In the genomic region with DNA sequence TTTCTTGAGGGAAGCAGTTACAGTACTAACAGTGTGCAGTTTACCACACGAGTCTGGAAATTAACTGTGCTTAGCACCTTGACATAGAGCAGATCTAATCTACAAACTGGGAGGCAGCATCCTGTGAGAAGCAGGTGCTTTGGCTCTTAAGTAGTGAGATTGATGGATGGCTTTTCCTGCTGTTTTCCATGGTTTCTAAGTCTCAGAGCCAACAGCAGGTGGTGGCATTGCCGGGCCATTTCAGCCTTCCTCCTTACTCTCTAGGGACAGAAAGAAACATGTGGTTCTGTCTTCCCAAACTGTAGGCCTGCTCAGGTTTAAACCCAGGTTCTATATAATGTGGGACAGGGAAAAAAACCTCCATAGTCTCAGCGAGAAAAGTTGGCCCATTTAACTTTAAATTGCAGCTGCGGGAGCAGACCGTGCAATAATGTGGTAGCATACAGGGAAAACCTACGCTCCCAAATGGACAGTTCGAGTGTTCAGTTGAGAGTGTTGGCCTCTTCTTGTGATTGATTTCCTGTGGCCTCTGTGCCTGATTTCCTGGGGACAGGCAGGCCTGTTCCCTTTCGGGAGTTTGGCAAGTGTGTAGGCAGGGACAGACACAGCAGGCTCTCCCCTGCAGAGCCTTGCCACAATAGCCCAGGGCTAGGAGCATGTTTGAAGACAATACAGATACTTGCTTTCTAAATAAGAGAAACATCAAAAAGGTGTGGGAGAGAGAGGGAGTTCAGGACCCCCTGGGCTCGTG, we compare ENCODE assay signal across 14 mouse cellular contexts. TPM values are rescaled to one million over a fixed set of nuclear protein-coding genes. Genes with fewer than 3 reads are reported as not detected.
DNase-seq lines count a peak whose midpoint lies in the region; ATAC-seq and TF ChIP-seq lines count a peak whose summit lies in the region.
"Had no signal": no experiment of that assay in that cellular context is flagged by ENCODE, and none has a peak within 500 bp of the region (broad histone marks: within the 10 kb centered on the region; RNA-seq: fewer than 3 reads in every experiment).

No protein-coding gene starts in this region.

- H3K36me3 ChIP-seq in heart, embryonic 14.5 days (ENCODE audit: control insufficient read depth, insufficient read depth, low read length): no peaks in the 10 kb centered on the region
- H3K36me3 ChIP-seq in lung, postnatal 0 days (ENCODE audit: insufficient read depth, low read length): no peaks in the 10 kb centered on the region
- H3K36me3 ChIP-seq in limb, embryonic 15.5 days: no peaks in the 10 kb centered on the region
- H3K36me3 ChIP-seq: embryonic facial prominence, embryonic 15.5 days; heart, embryonic 12.5 days had no signal

- ATAC-seq in heart, embryonic 14.5 days (ENCODE audit: insufficient number of reproducible peaks, insufficient read depth, low FRiP score, low read depth): no peak
- no peak for ATAC-seq in lung, postnatal 0 days
- ATAC-seq in limb, embryonic 15.5 days (ENCODE audit: insufficient number of reproducible peaks, low FRiP score, low TSS enrichment, low read depth): no peak

- WGBS in heart, embryonic 14.5 days: 56% methylated on average over 9 of the region's 9 CpGs
- WGBS in lung, postnatal 0 days: 47% methylated on average over 9 of the region's 9 CpGs
- 31% methylated on average over 9 of the region's 9 CpGs for WGBS in limb, embryonic 15.5 days

- no peak for DNase-seq in heart, adult 11 months
- DNase-seq in lung, postnatal 0 days (ENCODE audit: low spot score): no peak
- no peak for DNase-seq in lung, postnatal 4 days
- peak; percentile 44 for DNase-seq in embryo, embryonic 11 days
- DNase-seq in B cell, adult 2 months: no peak
- DNase-seq in kidney, adult 18-20 months: no peak
- DNase-seq: adrenal gland, postnatal 25 days; cerebellum, adult 11-12 months; liver; spleen, adult 18-20 months had no signal

- 0 out of 2 replicates have a peak overlapping the region, but pooled peaks have one; percentile 1 for H3K4me2 ChIP-seq in heart, embryonic 14.5 days (ENCODE audit: low read length)
- peak overlapping the region; percentile 96 for H3K4me2 ChIP-seq in lung, postnatal 0 days (replicated peaks; ENCODE audit: low read depth, low read length)
- H3K4me2 ChIP-seq in limb, embryonic 15.5 days: 0 out of 2 replicates have a peak overlapping the region, but pooled peaks have one; percentile 3
- H3K4me2 ChIP-seq: embryonic facial prominence, embryonic 15.5 days; heart, embryonic 12.5 days had no signal

- no peak overlapping the region for H3K9ac ChIP-seq in heart, embryonic 14.5 days (ENCODE audit: low read length)
- no peak overlapping the region for H3K9ac ChIP-seq in lung, postnatal 0 days (replicated peaks; ENCODE audit: low read depth)
- no peak overlapping the region for H3K9ac ChIP-seq in limb, embryonic 15.5 days
- H3K9ac ChIP-seq: embryonic facial prominence, embryonic 15.5 days; heart, embryonic 12.5 days had no signal

- no peak; the same call in 1 of the 2 replicates for TF ChIP-seq CTCF in lung, postnatal 0 days (IDR thresholded peaks at IDR 0.05)

- H3K9me3 ChIP-seq in heart, embryonic 14.5 days (ENCODE audit: control insufficient read depth, low read length): no peaks in the 10 kb centered on the region
- no peaks in the 10 kb centered on the region for H3K9me3 ChIP-seq in lung, postnatal 0 days (ENCODE audit: low read length)
- no peaks in the 10 kb centered on the region for H3K9me3 ChIP-seq in limb, embryonic 15.5 days
- H3K9me3 ChIP-seq: embryonic facial prominence, embryonic 15.5 days; heart, embryonic 12.5 days had no signal

- no peak for TF ChIP-seq EP300 in lung, postnatal 0 days (IDR thresholded peaks at IDR 0.05)

- H3K27me3 ChIP-seq in heart, embryonic 14.5 days (ENCODE audit: control insufficient read depth, insufficient read depth, low read length): peaks cover 4% of the 10 kb centered on the region
- H3K27me3 ChIP-seq in lung, postnatal 0 days (replicated peaks; ENCODE audit: insufficient read depth, low read length): no peaks in the 10 kb centered on the region
- H3K27me3 ChIP-seq in limb, embryonic 15.5 days: peaks cover 50% of the 10 kb centered on the region

- no peak overlapping the region for H3K27ac ChIP-seq in heart, embryonic 14.5 days (replicated peaks in 1 of 2; ENCODE audit: control insufficient read depth in 1 of 2, insufficient read depth in 1 of 2, low read depth in 2 of 2, low read length in 2 of 2)
- no peak overlapping the region for H3K27ac ChIP-seq in lung, postnatal 0 days (ENCODE audit: low read length)
- H3K27ac ChIP-seq in limb, embryonic 15.5 days: no peak overlapping the region
- H3K27ac ChIP-seq: embryonic facial prominence, embryonic 15.5 days had no signal

- H3K4me1 ChIP-seq in heart, embryonic 14.5 days (ENCODE audit: control insufficient read depth in 2 of 2, insufficient read depth in 2 of 2, low read length in 2 of 2): peaks cover 11 to 36% of the 10 kb centered on the region in 2 experiments
- H3K4me1 ChIP-seq in lung, postnatal 0 days (ENCODE audit: insufficient read depth, low read depth, low read length): peaks cover 5% of the 10 kb centered on the region; the same call in 1 of the 2 replicates
- peaks cover 37% of the 10 kb centered on the region for H3K4me1 ChIP-seq in limb, embryonic 15.5 days

- H3K4me3 ChIP-seq in heart, embryonic 14.5 days (ENCODE audit: control insufficient read depth in 1 of 2, insufficient read depth in 1 of 2, low read depth in 1 of 2, low read length in 2 of 2): no peak overlapping the region
- H3K4me3 ChIP-seq in lung, postnatal 0 days (ENCODE audit: low read depth, low read length): no peak overlapping the region
- no peak overlapping the region for H3K4me3 ChIP-seq in limb, embryonic 15.5 days
- H3K4me3 ChIP-seq: embryonic facial prominence, embryonic 15.5 days; heart, embryonic 12.5 days had no signal

RNA-seq across cellular contexts. Expression of a gene that starts 6.7 kb away (rescaled TPM):
- 3.0 and 3.3 TPM in 2 replicates for polyA plus RNA-seq in heart, embryonic 14.5 days (2014; fragmentation: Nextera tagmentation; extraction: Ambion mirVana)
- polyA plus RNA-seq in lung, postnatal 0 days (2015; fragmentation: Nextera tagmentation; extraction: Ambion mirVana): 5.9 and 9.6 TPM in 2 replicates
- 1.2 and 2.1 TPM in 2 replicates for polyA plus RNA-seq in limb, embryonic 15.5 days (2015; fragmentation: Nextera tagmentation; extraction: Ambion mirVana)

RNA-seq across cellular contexts. Expression of a gene that starts 23.0 kb away (rescaled TPM):
- 7.2 and 7.6 TPM in 2 replicates for polyA plus RNA-seq in heart, embryonic 14.5 days (2014; fragmentation: Nextera tagmentation; extraction: Ambion mirVana)
- 2.7 TPM in 2 replicates for polyA plus RNA-seq in lung, postnatal 0 days (2015; fragmentation: Nextera tagmentation; extraction: Ambion mirVana)
- 7.3 and 8.7 TPM in 2 replicates for polyA plus RNA-seq in limb, embryonic 15.5 days (2015; fragmentation: Nextera tagmentation; extraction: Ambion mirVana)

Comparison
In these comparisons a context has a peak if more than half of its experiments do, and no peak if none do; other contexts are left out.
1. H3K4me2 ChIP-seq: peak in every context shown above with its lines; median percentile 96 in lung, postnatal 0 days; 3 in limb, embryonic 15.5 days; 1 in heart, embryonic 14.5 days.